Mouse (Mus musculus): Measurements from ENCODE around the gene Cabp4. TPM values are rescaled to one million over a fixed set of nuclear protein-coding genes. Genes with fewer than 3 reads are reported as not detected.
A peak's percentile ranks its signal among the peaks of the same experiment; 100 is the strongest.

The Cabp4 gene
- polyA plus RNA-seq, 1 experiment: 0.05 TPM

GRCm38 (mm10) chr19:4183689-4184088 is 39.9 kb upstream of the Cabp4 start:
- Histone ChIP-seq H3K9me3 (ENCODE audit: control insufficient read depth, low read length) (no peaks in the 10 kb centered on the region), H3K4me1 (ENCODE audit: control insufficient read depth) (peaks cover 13% of the 10 kb centered on the region), H3K36me3 (ENCODE audit: control insufficient read depth) (no peaks in the 10 kb centered on the region), H3K27me3 (ENCODE audit: control insufficient read depth) (no peaks in the 10 kb centered on the region; the same call in 1 of the 2 replicates), H3K4me3 (replicated peaks) (no peak overlapping the region)
- TF ChIP-seq TAL1 (IDR thresholded peaks at IDR 0.05; ENCODE audit: low read length) (no peak), GATA1 (IDR thresholded peaks at IDR 0.05; ENCODE audit: low read length) (no peak)

- H3K4me3 ChIP-seq (replicated peaks): no peak overlapping the region
- H3K9me3 ChIP-seq (ENCODE audit: control insufficient read depth, low read length): no peaks in the 10 kb centered on the region
- TF ChIP-seq GATA1 (IDR thresholded peaks at IDR 0.05; ENCODE audit: low read length): no peak
- no peak for TF ChIP-seq TAL1 (IDR thresholded peaks at IDR 0.05; ENCODE audit: low read length)
- H3K36me3 ChIP-seq (ENCODE audit: control insufficient read depth): no peaks in the 10 kb centered on the region
- H3K4me1 ChIP-seq (ENCODE audit: control insufficient read depth): peaks cover 9% of the 10 kb centered on the region
- peaks cover 6% of the 10 kb centered on the region for H3K27me3 ChIP-seq (ENCODE audit: control insufficient read depth)
These were observed 38.1 kb upstream of the Cabp4 start for GRCm38 (mm10) chr19:4181892-4182291.

GRCm38 (mm10) chr19:4180411-4180810 is 36.6 kb upstream of the Cabp4 start:
- TF ChIP-seq TAL1 (IDR thresholded peaks at IDR 0.05; ENCODE audit: low read length): no peak
- TF ChIP-seq GATA1 (IDR thresholded peaks at IDR 0.05; ENCODE audit: low read length): no peak
- Histone ChIP-seq H3K9me3 (ENCODE audit: control insufficient read depth, low read length) (no peaks in the 10 kb centered on the region), H3K4me1 (ENCODE audit: control insufficient read depth) (peaks cover 12% of the 10 kb centered on the region), H3K4me3 (replicated peaks) (no peak overlapping the region), H3K27me3 (ENCODE audit: control insufficient read depth) (peaks cover 17% of the 10 kb centered on the region), H3K36me3 (ENCODE audit: control insufficient read depth) (no peaks in the 10 kb centered on the region)

- H3K27me3 ChIP-seq (ENCODE audit: control insufficient read depth): peaks cover 31% of the 10 kb centered on the region
- H3K4me3 ChIP-seq (replicated peaks): no peak within 1 kb of the TSS
- H3K4me1 ChIP-seq (ENCODE audit: control insufficient read depth): peaks cover 29% of the 10 kb centered on the region
- H3K36me3 ChIP-seq (ENCODE audit: control insufficient read depth): no peaks in the 10 kb centered on the region
- TF ChIP-seq GATA1 (IDR thresholded peaks at IDR 0.05; ENCODE audit: low read length): no peak
- no peak for TF ChIP-seq TAL1 (IDR thresholded peaks at IDR 0.05; ENCODE audit: low read length)
- H3K9me3 ChIP-seq (ENCODE audit: control insufficient read depth, low read length): no peaks in the 10 kb centered on the region
These were observed 31.6 kb upstream of the Cabp4 start, which contains the start of gene Carns1 for GRCm38 (mm10) chr19:4175368-4175947. Gene Carns1, minus strand, starts transcription at chr19:4175479.

- TF ChIP-seq TAL1 (IDR thresholded peaks at IDR 0.05; ENCODE audit: low read length): no peak
- no peak for TF ChIP-seq GATA1 (IDR thresholded peaks at IDR 0.05; ENCODE audit: low read length)
- Histone ChIP-seq H3K36me3 (ENCODE audit: control insufficient read depth) (no peaks in the 10 kb centered on the region), H3K9me3 (ENCODE audit: control insufficient read depth, low read length) (no peaks in the 10 kb centered on the region; the same call in 1 of the 2 replicates), H3K27me3 (ENCODE audit: control insufficient read depth) (peaks cover 29% of the 10 kb centered on the region), H3K4me1 (ENCODE audit: control insufficient read depth) (peaks cover 44% of the 10 kb centered on the region), H3K4me3 (replicated peaks) (no peak overlapping the region)
These were observed 29.1 kb upstream of the Cabp4 start for GRCm38 (mm10) chr19:4172925-4173324.

GRCm38 (mm10) chr19:4171393-4172290 is 27.8 kb upstream of the Cabp4 start:
- no peaks in the 10 kb centered on the region; the same call in 1 of the 2 replicates for H3K9me3 ChIP-seq (ENCODE audit: control insufficient read depth, low read length)
- peaks cover 23% of the 10 kb centered on the region for H3K27me3 ChIP-seq (ENCODE audit: control insufficient read depth)
- TF ChIP-seq GATA1 (IDR thresholded peaks at IDR 0.05; ENCODE audit: low read length) (no peak), TAL1 (IDR thresholded peaks at IDR 0.05; ENCODE audit: low read length) (no peak)
- no peaks in the 10 kb centered on the region for H3K36me3 ChIP-seq (ENCODE audit: control insufficient read depth)
- no peak overlapping the region for H3K4me3 ChIP-seq (replicated peaks)
- peaks cover 52% of the 10 kb centered on the region for H3K4me1 ChIP-seq (ENCODE audit: control insufficient read depth)

- no peaks in the 10 kb centered on the region; the same call in 1 of the 2 replicates for H3K9me3 ChIP-seq (ENCODE audit: control insufficient read depth, low read length)
- no peak for TF ChIP-seq GATA1 (IDR thresholded peaks at IDR 0.05; ENCODE audit: low read length)
- TF ChIP-seq TAL1 (IDR thresholded peaks at IDR 0.05; ENCODE audit: low read length): no peak
- H3K36me3 ChIP-seq (ENCODE audit: control insufficient read depth): no peaks in the 10 kb centered on the region
- peaks cover 19% of the 10 kb centered on the region for H3K27me3 ChIP-seq (ENCODE audit: control insufficient read depth)
- peaks cover 55% of the 10 kb centered on the region for H3K4me1 ChIP-seq (ENCODE audit: control insufficient read depth)
- no peak overlapping the region for H3K4me3 ChIP-seq (replicated peaks)
These were observed 27.0 kb upstream of the Cabp4 start for GRCm38 (mm10) chr19:4170723-4171392.

- no peaks in the 10 kb centered on the region; the same call in 1 of the 2 replicates for H3K9me3 ChIP-seq (ENCODE audit: control insufficient read depth, low read length)
- peaks cover 10% of the 10 kb centered on the region for H3K27me3 ChIP-seq (ENCODE audit: control insufficient read depth)
- TF ChIP-seq GATA1 (IDR thresholded peaks at IDR 0.05; ENCODE audit: low read length) (no peak), TAL1 (IDR thresholded peaks at IDR 0.05; ENCODE audit: low read length) (no peak)
- H3K4me3 ChIP-seq (replicated peaks): peak overlapping the region; percentile 77
- no peaks in the 10 kb centered on the region for H3K36me3 ChIP-seq (ENCODE audit: control insufficient read depth)
- H3K4me1 ChIP-seq (ENCODE audit: control insufficient read depth): peaks cover 51% of the 10 kb centered on the region
These were observed 26.0 kb upstream of the Cabp4 start for GRCm38 (mm10) chr19:4169810-4170209.

GRCm38 (mm10) chr19:4169378-4169784 is 25.5 kb upstream of the Cabp4 start:
- TF ChIP-seq TAL1 (IDR thresholded peaks at IDR 0.05; ENCODE audit: low read length) (no peak), GATA1 (IDR thresholded peaks at IDR 0.05; ENCODE audit: low read length) (no peak)
- Histone ChIP-seq H3K27me3 (ENCODE audit: control insufficient read depth) (peaks cover 6% of the 10 kb centered on the region), H3K9me3 (ENCODE audit: control insufficient read depth, low read length) (no peaks in the 10 kb centered on the region; the same call in 1 of the 2 replicates), H3K36me3 (ENCODE audit: control insufficient read depth) (no peaks in the 10 kb centered on the region), H3K4me3 (replicated peaks) (peak overlapping the region; percentile 77), H3K4me1 (ENCODE audit: control insufficient read depth) (peaks cover 53% of the 10 kb centered on the region)
